Mouse (Mus musculus) heart, embryonic 15.5 days (tissue): ENCODE measurements at regions not wholly inside any gene's neighbourhood (a gene's known extent, or its start where the extent isn't known, plus 50 kb on each side); places are given as distances from the start of the nearest gene placed in this dataset.

Source experiments
- ATAC-seq: fragments of 200-750 bp; cut with Nextera tagmentation; replicated peaks from 2 replicates; pipeline ENCODE4 v1.8.0; 2017; ENCODE audit warnings: low read depth, moderate TSS enrichment; ENCODE audit not compliant: insufficient number of reproducible peaks, insufficient read depth, low FRiP score
- H3K27ac ChIP-seq: fragments of 300-500 bp; sonication (generic); 2 replicates; pipeline ENCODE4 v1.5.1; 2015; ENCODE audit warnings: mild to moderate bottlenecking, inconsistent platforms
- H3K27me3 ChIP-seq: fragments of 300-500 bp; sonication (generic); 2 replicates; pipeline ENCODE4 v1.6.1; 2015; ENCODE audit warnings: inconsistent platforms
- H3K36me3 ChIP-seq: fragments of 300-500 bp; sonication (generic); 2 replicates; pipeline ENCODE4 v1.6.1; 2015; ENCODE audit warnings: mild to moderate bottlenecking, inconsistent platforms
- H3K4me1 ChIP-seq: fragments of 300-500 bp; sonication (generic); replicated peaks from 2 replicates; pipeline ENCODE4 v1.6.1; 2015; ENCODE audit warnings: inconsistent platforms
- H3K4me2 ChIP-seq: fragments of 300-500 bp; sonication (generic); 2 replicates; pipeline ENCODE4 v1.6.1; 2015; ENCODE audit warnings: inconsistent platforms, mild to moderate bottlenecking, moderate library complexity
- H3K4me3 ChIP-seq: fragments of 300-500 bp; sonication (generic); 2 replicates; pipeline ENCODE4 v1.5.1; 2015; ENCODE audit warnings: mild to moderate bottlenecking, inconsistent platforms
- H3K9ac ChIP-seq: fragments of 300-500 bp; sonication (generic); 2 replicates; pipeline ENCODE4 v1.6.1; 2015; ENCODE audit warnings: mild to moderate bottlenecking, inconsistent platforms
- H3K9me3 ChIP-seq: fragments of 300-500 bp; sonication (generic); replicated peaks from 2 replicates; pipeline ENCODE4 v1.6.1; 2016; ENCODE audit warnings: inconsistent platforms
- WGBS: fragments of 180-500 bp; shearing (Covaris S2); methylation state at CpG from one replicate; pipeline ENCODE4 v1.1.7; 2015; ENCODE audit warnings: mixed read lengths; 5-methylcytosine and 5-hydroxymethylcytosine counted together

DNA sequence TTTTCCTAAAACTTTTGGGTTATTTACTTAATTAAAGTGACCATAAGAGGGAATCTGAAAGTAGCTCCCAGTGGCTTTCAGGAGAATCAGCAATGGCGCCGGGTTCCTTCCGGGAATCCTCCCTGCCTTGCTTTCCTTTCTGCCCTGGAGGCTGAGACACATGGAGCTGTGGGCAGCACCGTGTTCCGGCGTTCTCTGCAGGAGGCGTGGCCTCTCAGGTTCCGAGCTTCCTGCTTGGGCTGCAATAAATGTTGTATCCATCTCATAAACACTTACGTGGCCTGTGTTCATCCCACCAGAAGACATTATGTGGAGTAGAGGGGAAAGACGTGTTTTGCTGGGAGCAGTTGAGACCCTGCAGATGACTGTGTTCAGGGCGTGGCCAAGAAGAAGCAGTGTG is 483.3 kb upstream of the Adam5 start:
- H3K9ac ChIP-seq = no peak overlapping the region
- WGBS = 83% methylated on average over 11 of the region's 11 CpGs
- H3K9me3 ChIP-seq = no peaks in the 10 kb centered on the region
- no peak overlapping the region for H3K4me3 ChIP-seq
- H3K4me2 ChIP-seq = no peak overlapping the region
- ATAC-seq = no peak
- H3K27ac ChIP-seq = no peak overlapping the region
- no peaks in the 10 kb centered on the region for H3K27me3 ChIP-seq
- H3K36me3 ChIP-seq = no peaks in the 10 kb centered on the region
- H3K4me1 ChIP-seq = peaks cover 5% of the 10 kb centered on the region

DNA sequence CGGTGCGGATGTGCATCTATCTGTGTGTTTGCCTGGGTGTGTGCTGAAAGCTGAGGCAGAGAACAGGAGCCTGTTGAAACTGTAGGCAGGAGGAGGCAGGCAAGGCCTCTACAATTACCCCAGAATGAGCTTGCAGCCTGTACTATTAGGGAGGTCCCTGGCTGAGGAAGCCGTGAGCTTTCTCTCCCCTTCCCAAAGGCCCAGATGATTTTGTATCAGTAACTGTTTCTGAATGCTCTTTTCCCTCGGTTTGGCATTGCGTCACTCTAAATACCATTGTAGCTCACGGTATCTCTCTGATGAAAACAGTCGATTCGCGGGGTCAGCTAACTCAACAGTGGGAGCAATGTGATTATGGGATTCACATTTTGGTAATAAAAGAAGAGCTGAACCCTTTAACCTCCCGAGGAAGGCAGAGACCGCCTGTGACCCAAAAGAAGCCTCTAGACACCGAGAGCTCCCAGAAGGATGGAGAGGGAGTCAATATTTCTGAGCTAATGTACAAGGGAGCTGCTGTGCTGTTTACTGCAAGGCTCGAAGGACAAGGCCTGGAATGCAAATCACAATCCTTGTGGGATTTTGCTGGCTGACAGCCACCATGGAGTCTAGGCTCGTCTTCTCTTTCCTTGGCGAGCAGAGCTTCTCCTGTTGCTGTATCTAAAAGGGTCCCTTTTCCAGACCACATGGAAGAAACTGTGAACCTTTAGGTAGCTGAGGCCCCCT is 482.8 kb upstream of the Adam5 start:
- Histone ChIP-seq H3K4me2 (no peak overlapping the region), H3K4me3 (no peak overlapping the region), H3K9me3 (no peaks in the 10 kb centered on the region), H3K9ac (no peak overlapping the region), H3K4me1 (peaks cover 5% of the 10 kb centered on the region), H3K36me3 (no peaks in the 10 kb centered on the region), H3K27ac (no peak overlapping the region), H3K27me3 (no peaks in the 10 kb centered on the region)
- 69% methylated on average over 15 of the region's 15 CpGs for WGBS
- ATAC-seq = no peak
